Mouse (Mus musculus) myocyte (in vitro differentiated cells): Measurements from ENCODE around the gene Cfap46. TPM values are rescaled to one million over a fixed set of nuclear protein-coding genes. Genes with fewer than 3 reads are reported as not detected.

Source experiments
- H3K27me3 ChIP-seq: one replicate; pipeline ENCODE4 v1.6.1; 2011; ENCODE audit not compliant: control insufficient read depth, insufficient read depth, insufficient read length
- H3K36me3 ChIP-seq: one replicate; pipeline ENCODE4 v1.6.1; 2011; ENCODE audit not compliant: control insufficient read depth, insufficient read depth
- H3K4me2 ChIP-seq: one replicate; pipeline ENCODE4 v1.6.1; 2011; ENCODE audit warnings: low read depth, control low read depth
- H3K4me3 ChIP-seq: one replicate; pipeline ENCODE4 v1.5.1; 2011; ENCODE audit warnings: mild to moderate bottlenecking, control low read depth, moderate library complexity
- H3K79me2 ChIP-seq: one replicate; pipeline ENCODE4 v1.6.1; 2011; ENCODE audit not compliant: control insufficient read depth, insufficient read depth
- H3ac ChIP-seq: one replicate; pipeline ENCODE4 v1.6.1; 2011; ENCODE audit not compliant: control insufficient read depth, insufficient read length
- CEBPB ChIP-seq: IDR thresholded peaks from 2 replicates; pipeline ENCODE4 v1.6.1; 2011; ENCODE audit warnings: mild to moderate bottlenecking, moderate library complexity; ENCODE audit not compliant: poor library complexity, insufficient read depth, severe bottlenecking
- E2F4 ChIP-seq: IDR thresholded peaks from one replicate; pipeline ENCODE4 v1.6.1; 2011; ENCODE audit warnings: mild to moderate bottlenecking, control low read depth, moderate library complexity; ENCODE audit not compliant: insufficient read depth
- MAX ChIP-seq: IDR thresholded peaks from one replicate; pipeline ENCODE4 v1.6.1; 2011; ENCODE audit warnings: low read depth, mild to moderate bottlenecking, control low read depth
- MYOD1 ChIP-seq, 3 experiments: IDR thresholded peaks; one replicate each; pipeline ENCODE4 v1.6.1; 2011; ENCODE audit warnings: control low read depth in 2 of 3, low read depth in 2 of 3, mild to moderate bottlenecking in 2 of 3, moderate library complexity in 1 of 3; ENCODE audit not compliant: insufficient read length in 2 of 3, control insufficient read depth in 1 of 3
- MYOG ChIP-seq, 3 experiments: IDR thresholded peaks; one replicate each; pipeline ENCODE4 v1.6.1; 2011; ENCODE audit warnings: control low read depth in 2 of 3, low read depth in 2 of 3, mild to moderate bottlenecking in 2 of 3; ENCODE audit not compliant: insufficient read length in 2 of 3, control insufficient read depth in 1 of 3, insufficient read depth in 1 of 3
- POLR2A ChIP-seq: IDR thresholded peaks from one replicate; pipeline ENCODE4 v1.6.1; 2011; ENCODE audit warnings: low read depth, mild to moderate bottlenecking, control low read depth, moderate library complexity; ENCODE audit not compliant: insufficient read length
- POLR2AphosphoS2 ChIP-seq: IDR thresholded peaks from one replicate; pipeline ENCODE4 v1.6.1; 2011; ENCODE audit warnings: low read depth, control low read depth; ENCODE audit not compliant: insufficient read length
- REST ChIP-seq: IDR thresholded peaks from one replicate; pipeline ENCODE4 v1.6.1; 2011; ENCODE audit warnings: mild to moderate bottlenecking, control low read depth, moderate library complexity; ENCODE audit not compliant: insufficient read depth, insufficient read length
- SRF ChIP-seq: IDR thresholded peaks from one replicate; pipeline ENCODE4 v1.6.1; 2011; ENCODE audit warnings: low read depth; ENCODE audit not compliant: control insufficient read depth, insufficient read length
- TCF12 ChIP-seq: IDR thresholded peaks from one replicate; pipeline ENCODE4 v1.6.1; 2011; ENCODE audit warnings: mild to moderate bottlenecking, control low read depth; ENCODE audit not compliant: poor library complexity, insufficient read depth, severe bottlenecking
- TCF3 ChIP-seq: IDR thresholded peaks from one replicate; pipeline ENCODE4 v1.6.1; 2011; ENCODE audit warnings: low read depth, control low read depth; ENCODE audit not compliant: insufficient read length
- USF1 ChIP-seq: IDR thresholded peaks from one replicate; pipeline ENCODE4 v1.6.1; 2011; ENCODE audit warnings: low read depth, mild to moderate bottlenecking, control low read depth, moderate library complexity
- polyA plus RNA-seq: library from polyadenylated mRNA; unstranded; fragments of >200 nt; fragmentation: generic; extraction: Trizol; gene quantifications from one replicate; pipeline ENCODE4 v1.2.1, GENCODE M21; 2012; ENCODE audit warnings: missing spikeins

Gene Cfap46
- polyA plus RNA-seq, 1 experiment = 0.11 TPM

GRCm38 (mm10) chr7:139581801-139582571, 101.6 kb downstream of the Cfap46 start:
- H3ac ChIP-seq = no peak overlapping the region
- H3K4me2 ChIP-seq = no peak overlapping the region
- H3K79me2 ChIP-seq = no peaks in the 10 kb centered on the region
- H3K36me3 ChIP-seq = no peaks in the 10 kb centered on the region
- H3K4me3 ChIP-seq = no peak overlapping the region
- H3K27me3 ChIP-seq = peaks cover 28% of the 10 kb centered on the region
- no peak for TF ChIP-seq TCF3
- TF ChIP-seq MYOG (IDR thresholded peaks at IDR 0.05; ENCODE audit: control insufficient read depth in 1 of 3, insufficient read depth in 1 of 3, insufficient read length in 2 of 3, low read depth in 2 of 3) = no peak
- TF ChIP-seq CEBPB = no peak
- no peak for TF ChIP-seq SRF
- no peak for TF ChIP-seq TCF12
- TF ChIP-seq POLR2AphosphoS2 = no peak
- TF ChIP-seq USF1 = no peak
- no peak for TF ChIP-seq MAX

DNA sequence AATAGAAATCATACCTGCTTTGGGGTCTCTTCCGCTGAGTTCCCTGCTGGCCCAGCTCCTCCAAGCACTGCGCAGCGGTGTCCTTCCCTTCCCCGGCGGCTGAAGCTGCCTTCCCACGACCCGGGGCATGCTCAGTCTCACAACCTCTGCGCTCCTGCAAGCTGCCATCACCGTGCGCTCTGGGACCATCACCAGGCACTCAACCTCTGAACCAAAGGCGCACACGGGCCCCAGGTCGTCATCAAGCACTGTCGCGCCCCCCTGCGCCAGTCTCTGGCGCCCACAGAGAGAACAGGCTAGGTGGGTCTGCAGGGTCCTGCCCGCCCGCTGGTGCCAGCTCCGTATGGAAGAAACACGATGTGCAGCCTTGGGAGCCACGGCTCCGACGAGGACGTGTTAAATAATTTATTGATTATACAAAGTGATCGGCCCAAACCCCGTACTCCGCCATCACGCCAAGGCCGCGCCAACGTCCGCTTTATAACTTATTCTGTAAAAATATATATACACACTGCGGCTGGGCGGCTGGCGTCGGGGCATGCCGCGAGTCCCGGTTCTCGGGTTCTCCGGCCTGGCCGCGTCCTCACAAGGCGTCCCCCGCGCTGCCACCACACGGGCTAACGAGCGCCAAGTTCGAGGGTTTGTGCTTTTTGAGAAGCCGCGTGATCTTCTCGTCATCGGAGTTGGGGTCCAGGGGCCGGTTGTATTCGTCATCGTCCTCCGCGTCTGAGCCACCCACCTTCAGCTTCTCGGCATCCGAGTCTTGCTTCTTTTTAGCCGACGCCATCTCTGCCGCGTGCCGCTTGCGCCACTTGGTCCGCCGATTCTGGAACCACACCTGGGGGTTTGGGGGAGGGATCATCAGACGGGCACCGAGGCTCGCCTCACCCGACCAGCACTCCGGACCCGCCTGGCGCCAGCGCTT, 102.5 kb downstream of the Cfap46 start:
- TF ChIP-seq POLR2AphosphoS2 (peak; percentile 54), TCF3 (no peak)
- no peaks in the 10 kb centered on the region for H3K36me3 ChIP-seq
- H3K79me2 ChIP-seq = no peaks in the 10 kb centered on the region
- H3K4me2 ChIP-seq = no peak overlapping the region
- peaks cover 19% of the 10 kb centered on the region for H3K27me3 ChIP-seq
- H3ac ChIP-seq = no peak overlapping the region
- no peak overlapping the region for H3K4me3 ChIP-seq

GRCm38 (mm10) chr7:139579261-139579905, 104.2 kb downstream of the Cfap46 start:
- no peak overlapping the region for H3ac ChIP-seq
- TF ChIP-seq E2F4 (no peak), MYOD1 (IDR thresholded peaks at IDR 0.05; ENCODE audit: control insufficient read depth in 1 of 3, insufficient read length in 2 of 3, low read depth in 2 of 3) (no peak), POLR2A (no peak), MAX (no peak)
- peaks cover 5% of the 10 kb centered on the region for H3K27me3 ChIP-seq
- H3K36me3 ChIP-seq = no peaks in the 10 kb centered on the region
- no peak overlapping the region for H3K4me3 ChIP-seq
- no peak overlapping the region for H3K4me2 ChIP-seq
- no peaks in the 10 kb centered on the region for H3K79me2 ChIP-seq

DNA sequence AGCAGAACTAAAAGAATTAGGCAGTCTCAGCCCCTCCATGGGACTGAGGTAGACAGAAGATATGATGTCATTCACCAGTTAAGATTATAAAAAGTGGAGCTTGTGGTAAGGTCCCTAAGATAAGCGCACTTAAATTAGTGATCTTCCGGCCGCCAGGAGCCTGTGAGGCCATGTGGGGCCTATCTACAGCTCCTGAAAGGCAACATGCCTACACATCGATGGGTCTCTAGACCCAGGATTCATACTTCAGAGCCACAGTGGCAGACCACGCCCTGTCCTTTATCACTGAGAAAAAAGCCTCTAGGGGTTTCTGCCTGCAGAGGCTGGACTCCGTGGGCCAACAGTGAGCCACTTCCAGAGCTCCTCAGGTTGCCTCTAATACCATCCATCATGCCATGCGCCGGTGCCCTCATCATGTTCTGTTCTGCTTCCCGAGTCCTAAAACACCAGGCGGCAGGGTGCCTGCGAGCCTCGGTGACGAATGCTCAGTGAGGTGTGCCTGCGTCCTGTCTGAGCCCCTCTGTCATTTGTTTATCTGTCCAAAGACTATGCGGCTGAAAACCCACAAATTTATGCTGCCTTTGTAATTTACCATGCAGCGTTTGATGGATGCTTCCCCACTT, 107.4 kb downstream of the Cfap46 start:
- H3K4me2 ChIP-seq = no peak overlapping the region
- H3K4me3 ChIP-seq = no peak overlapping the region
- H3K79me2 ChIP-seq = no peaks in the 10 kb centered on the region
- H3ac ChIP-seq = no peak overlapping the region
- H3K27me3 ChIP-seq = no peaks in the 10 kb centered on the region
- H3K36me3 ChIP-seq = no peaks in the 10 kb centered on the region
- TF ChIP-seq E2F4 = no peak
- TF ChIP-seq TCF12 = no peak
- TF ChIP-seq POLR2A = no peak
- no peak for TF ChIP-seq TCF3
- TF ChIP-seq CEBPB = no peak
- no peak for TF ChIP-seq USF1
- no peak for TF ChIP-seq MYOD1 (IDR thresholded peaks at IDR 0.05; ENCODE audit: control insufficient read depth in 1 of 3, insufficient read length in 2 of 3, low read depth in 2 of 3)
- TF ChIP-seq MAX = no peak
- TF ChIP-seq SRF = no peak
- no peak for TF ChIP-seq REST
- TF ChIP-seq MYOG (IDR thresholded peaks at IDR 0.05; ENCODE audit: control insufficient read depth in 1 of 3, insufficient read depth in 1 of 3, insufficient read length in 2 of 3, low read depth in 2 of 3) = no peak

GRCm38 (mm10) chr7:139572665-139573064, 111.0 kb downstream of the Cfap46 start:
- Histone ChIP-seq H3K4me3 (no peak overlapping the region), H3ac (no peak overlapping the region), H3K4me2 (no peak overlapping the region), H3K36me3 (no peaks in the 10 kb centered on the region), H3K27me3 (no peaks in the 10 kb centered on the region), H3K79me2 (no peaks in the 10 kb centered on the region)
- TF ChIP-seq MYOD1 (IDR thresholded peaks at IDR 0.05; ENCODE audit: control insufficient read depth in 1 of 3, insufficient read length in 2 of 3, low read depth in 2 of 3) (no peak), MAX (no peak), SRF (no peak), MYOG (IDR thresholded peaks at IDR 0.05; ENCODE audit: control insufficient read depth in 1 of 3, insufficient read depth in 1 of 3, insufficient read length in 2 of 3, low read depth in 2 of 3) (no peak), REST (no peak), USF1 (no peak), POLR2AphosphoS2 (no peak), CEBPB (no peak), TCF3 (no peak), POLR2A (no peak), E2F4 (no peak), TCF12 (no peak)
